Mouse (Mus musculus): ENCODE data around the gene Dnah1. TPM values are rescaled to one million over a fixed set of nuclear protein-coding genes. Genes with fewer than 3 reads are reported as not detected.

The Dnah1 gene
- polyA plus RNA-seq, 1 experiment: 2.3 TPM

GRCm38 (mm10) chr14:31317754-31318153 lies 5.9 kb downstream of the Dnah1 start:
- no peak for DNase-seq (ENCODE audit: low spot score)

GRCm38 (mm10) chr14:31316613-31317012 lies 7.1 kb downstream of the Dnah1 start:
- DNase-seq (ENCODE audit: low spot score): no peak

- DNase-seq (ENCODE audit: low spot score): no peak
These were observed 10.5 kb downstream of the Dnah1 start for GRCm38 (mm10) chr14:31313192-31313591.

GRCm38 (mm10) chr14:31285728-31286127 lies 38.0 kb downstream of the Dnah1 start:
- no peak for DNase-seq (ENCODE audit: low spot score)

GRCm38 (mm10) chr14:31272164-31272563 lies 51.5 kb downstream of the Dnah1 start:
- DNase-seq (ENCODE audit: low spot score): peak; percentile 49

GRCm38 (mm10) chr14:31271121-31271520 lies 52.6 kb downstream of the Dnah1 start:
- DNase-seq (ENCODE audit: low spot score): no peak

GRCm38 (mm10) chr14:31269456-31270100 lies 54.1 kb downstream of the Dnah1 start:
- DNase-seq (ENCODE audit: low spot score): no peak

- DNase-seq (ENCODE audit: low spot score): no peak
These were observed 55.2 kb downstream of the Dnah1 start for GRCm38 (mm10) chr14:31268301-31269001.

- no peak for DNase-seq (ENCODE audit: low spot score)
These were observed 56.0 kb downstream of the Dnah1 start for GRCm38 (mm10) chr14:31267649-31268048.

GRCm38 (mm10) chr14:31260932-31261331 lies 62.8 kb downstream of the Dnah1 start:
- DNase-seq (ENCODE audit: low spot score): no peak

GRCm38 (mm10) chr14:31260374-31260773 lies 63.3 kb downstream of the Dnah1 start:
- no peak for DNase-seq (ENCODE audit: low spot score)

GRCm38 (mm10) chr14:31258476-31259050 lies 65.1 kb downstream of the Dnah1 start:
- DNase-seq (ENCODE audit: low spot score): no peak

GRCm38 (mm10) chr14:31252091-31252490 lies 71.6 kb downstream of the Dnah1 start:
- DNase-seq (ENCODE audit: low spot score): no peak

GRCm38 (mm10) chr14:31251626-31252025 lies 72.1 kb downstream of the Dnah1 start:
- no peak for DNase-seq (ENCODE audit: low spot score)

- peak; percentile 97 for DNase-seq (ENCODE audit: low spot score)
These were observed 72.6 kb downstream of the Dnah1 start, which contains the start of the genes Phf7 and Bap1 for GRCm38 (mm10) chr14:31251084-31251604. Gene Phf7, minus strand, starts transcription at chr14:31251317. Gene Bap1, plus strand, starts transcription at chr14:31251450.

- no peak for DNase-seq (ENCODE audit: low spot score)
These were observed 73.2 kb downstream of the Dnah1 start for GRCm38 (mm10) chr14:31250222-31251083.

GRCm38 (mm10) chr14:31248396-31248795 lies 75.3 kb downstream of the Dnah1 start:
- no peak for DNase-seq (ENCODE audit: low spot score)

GRCm38 (mm10) chr14:31245946-31246345 lies 77.8 kb downstream of the Dnah1 start:
- DNase-seq (ENCODE audit: low spot score): no peak

- no peak for DNase-seq (ENCODE audit: low spot score)
These were observed 78.9 kb downstream of the Dnah1 start for GRCm38 (mm10) chr14:31244777-31245176.

GRCm38 (mm10) chr14:31240528-31240927 lies 83.2 kb downstream of the Dnah1 start:
- DNase-seq (ENCODE audit: low spot score): no peak

- no peak for DNase-seq (ENCODE audit: low spot score)
These were observed 86.4 kb downstream of the Dnah1 start for GRCm38 (mm10) chr14:31237101-31237882.
